Mouse (Mus musculus): ENCODE data around the gene Rnaseh2c. TPM values are rescaled to one million over a fixed set of nuclear protein-coding genes. Genes with fewer than 3 reads are reported as not detected.

Gene Rnaseh2c
- total RNA-seq, 2 experiments from 2014 or later, result 83.1 to 98.5 TPM

- DNase-seq (ENCODE audit: low spot score in 2 of 2), result no peak
- intact Hi-C loops (cut with DNase I), result no loop called here
Measured at GRCm38 (mm10) chr19:5570353-5571246, 31.1 kb upstream of the Rnaseh2c start.

GRCm38 (mm10) chr19:5571831-5572230 lies 29.8 kb upstream of the Rnaseh2c start:
- intact Hi-C loops (cut with DNase I), result no loop called here
- DNase-seq (ENCODE audit: low spot score in 2 of 2), result no peak

- peak; percentile 59 to 81 for DNase-seq (ENCODE audit: low spot score in 2 of 2)
- intact Hi-C loops (cut with DNase I), result no loop called here
Measured at GRCm38 (mm10) chr19:5572331-5573125, 29.1 kb upstream of the Rnaseh2c start.

GRCm38 (mm10) chr19:5575336-5575735 lies 26.3 kb upstream of the Rnaseh2c start:
- no peak for DNase-seq (ENCODE audit: low spot score in 2 of 2)
- intact Hi-C loops (cut with DNase I), result no loop called here

GRCm38 (mm10) chr19:5579971-5580370 lies 21.7 kb upstream of the Rnaseh2c start:
- DNase-seq (ENCODE audit: low spot score in 2 of 2), result no peak
- intact Hi-C loops (cut with DNase I), result no loop called here

GRCm38 (mm10) chr19:5580776-5581175 lies 20.9 kb upstream of the Rnaseh2c start:
- no peak for DNase-seq (ENCODE audit: low spot score in 2 of 2)
- intact Hi-C loops (cut with DNase I), result no loop called here

- intact Hi-C loops (cut with DNase I), result no loop called here
- no peak for DNase-seq (ENCODE audit: low spot score in 2 of 2)
Measured at GRCm38 (mm10) chr19:5581995-5582394, 19.7 kb upstream of the Rnaseh2c start.

GRCm38 (mm10) chr19:5589159-5589558 lies 12.5 kb upstream of the Rnaseh2c start:
- DNase-seq (ENCODE audit: low spot score in 2 of 2), result no peak
- intact Hi-C loops (cut with DNase I), result no loop called here

- intact Hi-C loops (cut with DNase I), result no loop called here
- no peak for DNase-seq (ENCODE audit: low spot score in 2 of 2)
Measured at GRCm38 (mm10) chr19:5591888-5592287, 9.8 kb upstream of the Rnaseh2c start.

- intact Hi-C loops (cut with DNase I), result no loop called here
Measured at GRCm38 (mm10) chr19:5599224-5599623, 2.4 kb upstream of the Rnaseh2c start.

GRCm38 (mm10) chr19:5603664-5604063 lies 2.0 kb downstream of the Rnaseh2c start:
- no peak for DNase-seq (ENCODE audit: low spot score in 2 of 2)
- intact Hi-C loops (cut with DNase I), result no loop called here

More at GRCm38 (mm10) chr19:5599224-5599623, 2.4 kb upstream of the Rnaseh2c start:
- DNase-seq (ENCODE audit: low spot score in 2 of 2), result no peak

- no peak for DNase-seq (ENCODE audit: low spot score in 2 of 2)
- intact Hi-C loops (cut with DNase I), result no loop called here
Measured at GRCm38 (mm10) chr19:5605126-5605525, 3.5 kb downstream of the Rnaseh2c start.

GRCm38 (mm10) chr19:5606196-5606595 lies 4.5 kb downstream of the Rnaseh2c start:
- peak in 1 of 2 experiments; percentile 70 for DNase-seq (ENCODE audit: low spot score in 2 of 2)
- intact Hi-C loops (cut with DNase I), result no loop called here

- DNase-seq (ENCODE audit: low spot score in 2 of 2), result no peak
- intact Hi-C loops (cut with DNase I), result no loop called here
Measured at GRCm38 (mm10) chr19:5607705-5608410, 6.2 kb downstream of the Rnaseh2c start.

- intact Hi-C loops (cut with DNase I), result no loop called here
Measured at GRCm38 (mm10) chr19:5608707-5609106, 7.0 kb downstream of the Rnaseh2c start.

GRCm38 (mm10) chr19:5609171-5609546 lies 7.5 kb downstream of the Rnaseh2c start:
- intact Hi-C loops (cut with DNase I), result no loop called here
- DNase-seq (ENCODE audit: low spot score in 2 of 2), result no peak

More at GRCm38 (mm10) chr19:5608707-5609106, 7.0 kb downstream of the Rnaseh2c start:
- DNase-seq (ENCODE audit: low spot score in 2 of 2), result no peak

GRCm38 (mm10) chr19:5609547-5610404 lies 8.1 kb downstream of the Rnaseh2c start, which contains the start of gene Kat5:
Gene Kat5 (minus strand): TSS chr19:5610237.
- peak; percentile 88 to 92 for DNase-seq (ENCODE audit: low spot score in 2 of 2)
- intact Hi-C loops (cut with DNase I), result no loop called here

GRCm38 (mm10) chr19:5611973-5612372 lies 10.3 kb downstream of the Rnaseh2c start:
- DNase-seq (ENCODE audit: low spot score in 2 of 2), result no peak
- intact Hi-C loops (cut with DNase I), result no loop called here
